Mouse (Mus musculus) hindbrain, embryonic 16.5 days (tissue): Measurements from ENCODE around the gene Exosc10. TPM values are rescaled to one million over a fixed set of nuclear protein-coding genes. Genes with fewer than 3 reads are reported as not detected.

Experiments used
- ATAC-seq: fragments of 200-750 bp; cut with Nextera tagmentation; 2 replicates; pipeline ENCODE4 v1.8.0; 2017; ENCODE audit warnings: moderate TSS enrichment, moderate library complexity
- H3K27ac ChIP-seq: fragments of 300-500 bp; sonication (generic); 2 replicates; pipeline ENCODE4 v1.5.1; 2014; ENCODE audit warnings: low read depth, mild to moderate bottlenecking, control low read depth, low read length, moderate library complexity
- H3K27me3 ChIP-seq: fragments of 300-500 bp; sonication (generic); replicated peaks from 2 replicates; pipeline ENCODE4 v1.6.1; 2014; ENCODE audit warnings: low read length; ENCODE audit not compliant: control insufficient read depth, insufficient read depth
- H3K36me3 ChIP-seq: fragments of 300-500 bp; sonication (generic); 2 replicates; pipeline ENCODE4 v1.6.1; 2014; ENCODE audit warnings: mild to moderate bottlenecking, low read length, moderate library complexity, mixed read lengths; ENCODE audit not compliant: control insufficient read depth, insufficient read depth
- H3K4me1 ChIP-seq: fragments of 300-500 bp; sonication (generic); 2 replicates; pipeline ENCODE4 v1.6.1; 2014; ENCODE audit warnings: low read depth, low read length; ENCODE audit not compliant: control insufficient read depth, insufficient read depth
- H3K4me2 ChIP-seq: fragments of 300-500 bp; sonication (generic); 2 replicates; pipeline ENCODE4 v1.6.1; 2014; ENCODE audit warnings: mild to moderate bottlenecking, low read length, control low read depth, moderate library complexity
- H3K4me3 ChIP-seq: fragments of 300-500 bp; sonication (generic); 2 replicates; pipeline ENCODE4 v1.5.1; 2014; ENCODE audit warnings: mild to moderate bottlenecking, low read length, control low read depth, moderate library complexity
- H3K9ac ChIP-seq: fragments of 300-500 bp; sonication (generic); 2 replicates; pipeline ENCODE4 v1.6.1; 2014; ENCODE audit warnings: low read depth, mild to moderate bottlenecking, control low read depth, low read length, moderate library complexity
- H3K9me3 ChIP-seq: fragments of 300-500 bp; sonication (generic); 2 replicates; pipeline ENCODE4 v1.6.1; 2014; ENCODE audit warnings: mild to moderate bottlenecking, low read length, moderate library complexity; ENCODE audit not compliant: control insufficient read depth
- WGBS: fragments of 180-500 bp; shearing (Covaris S2); extraction: QIAGEN DNeasy Blood & Tissue Kit; methylation state at CpG from one replicate; pipeline ENCODE4 v1.1.7; 2014; 5-methylcytosine and 5-hydroxymethylcytosine counted together
- polyA plus RNA-seq: library from polyadenylated mRNA; unstranded; fragments of >200 nt; fragmentation: Nextera tagmentation; extraction: Ambion mirVana; gene quantifications from 2 replicates; pipeline ENCODE4 v1.2.1, GENCODE M21; 2015

The Exosc10 gene
- polyA plus RNA-seq, 1 experiment from 2014 or later = 84.8 TPM

DNA sequence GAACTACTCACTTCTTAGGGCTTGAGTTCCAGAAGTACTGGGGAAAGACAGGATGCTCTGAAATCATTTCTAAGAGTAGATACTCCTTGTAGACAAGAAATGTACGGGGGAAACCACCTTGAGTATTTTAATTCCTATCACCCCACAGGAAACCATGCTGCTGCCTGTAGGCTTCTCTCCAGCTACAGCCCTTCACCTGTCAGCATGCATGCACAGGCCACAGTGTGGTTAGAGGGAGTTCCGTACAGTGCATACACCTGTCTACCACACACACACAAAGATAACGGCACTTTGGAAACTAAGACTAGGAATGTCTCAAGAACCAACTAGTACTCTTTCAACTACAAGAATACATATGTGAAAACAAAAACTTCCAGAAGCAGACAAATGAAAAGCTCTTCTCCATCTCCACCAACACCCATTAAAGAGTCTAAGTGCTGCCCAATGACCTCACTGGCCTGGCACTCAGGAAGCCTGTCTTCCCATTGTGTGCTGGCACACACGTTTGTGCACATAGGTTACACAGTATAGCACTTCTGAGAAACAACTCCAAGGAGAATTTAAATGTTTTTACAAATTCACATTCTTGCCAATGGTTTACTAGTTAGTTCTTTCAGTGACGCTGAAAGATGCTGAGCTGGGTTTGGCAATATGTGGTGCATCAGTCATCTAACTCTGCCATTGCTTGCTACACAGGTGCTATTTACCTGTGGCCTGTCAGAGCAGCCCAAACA lies 52.6 kb downstream of the Exosc10 start:
- ATAC-seq = no peak
- Histone ChIP-seq H3K9me3 (no peaks in the 10 kb centered on the region), H3K4me1 (no peaks in the 10 kb centered on the region; the same call in 1 of the 2 replicates), H3K27ac (no peak overlapping the region), H3K4me3 (no peak overlapping the region), H3K36me3 (peaks cover 14% of the 10 kb centered on the region), H3K4me2 (no peak overlapping the region), H3K9ac (no peak overlapping the region), H3K27me3 (no peaks in the 10 kb centered on the region)
- 74% methylated on average over 5 of the region's 5 CpGs for WGBS

GRCm38 (mm10) chr4:148612557-148612956 lies 54.3 kb downstream of the Exosc10 start:
- 44% methylated on average over 4 of the region's 4 CpGs for WGBS
- H3K9me3 ChIP-seq = no peaks in the 10 kb centered on the region
- no peaks in the 10 kb centered on the region for H3K27me3 ChIP-seq
- no peak for ATAC-seq
- H3K4me1 ChIP-seq = no peaks in the 10 kb centered on the region; the same call in 1 of the 2 replicates
- H3K27ac ChIP-seq = no peak overlapping the region
- H3K36me3 ChIP-seq = peaks cover 17% of the 10 kb centered on the region
- no peak overlapping the region for H3K4me3 ChIP-seq
- no peak overlapping the region for H3K4me2 ChIP-seq
- H3K9ac ChIP-seq = no peak overlapping the region

GRCm38 (mm10) chr4:148613738-148614137 lies 55.5 kb downstream of the Exosc10 start:
- Histone ChIP-seq H3K27ac (no peak overlapping the region), H3K4me1 (no peaks in the 10 kb centered on the region; the same call in 1 of the 2 replicates), H3K4me2 (no peak overlapping the region), H3K9me3 (no peaks in the 10 kb centered on the region), H3K36me3 (peaks cover 20% of the 10 kb centered on the region), H3K9ac (no peak overlapping the region), H3K4me3 (no peak overlapping the region), H3K27me3 (no peaks in the 10 kb centered on the region)
- 43% methylated on average over 9 of the region's 9 CpGs for WGBS
- no peak for ATAC-seq

- Histone ChIP-seq H3K27ac (no peak overlapping the region), H3K9me3 (no peaks in the 10 kb centered on the region), H3K36me3 (peaks cover 49% of the 10 kb centered on the region), H3K9ac (no peak overlapping the region), H3K4me1 (peaks cover 2% of the 10 kb centered on the region), H3K4me3 (no peak overlapping the region), H3K27me3 (no peaks in the 10 kb centered on the region), H3K4me2 (no peak overlapping the region)
- 93% methylated on average over 1 of the region's 1 CpGs for WGBS
- no peak for ATAC-seq
These were observed 61.6 kb downstream of the Exosc10 start for GRCm38 (mm10) chr4:148619805-148620204.

DNA sequence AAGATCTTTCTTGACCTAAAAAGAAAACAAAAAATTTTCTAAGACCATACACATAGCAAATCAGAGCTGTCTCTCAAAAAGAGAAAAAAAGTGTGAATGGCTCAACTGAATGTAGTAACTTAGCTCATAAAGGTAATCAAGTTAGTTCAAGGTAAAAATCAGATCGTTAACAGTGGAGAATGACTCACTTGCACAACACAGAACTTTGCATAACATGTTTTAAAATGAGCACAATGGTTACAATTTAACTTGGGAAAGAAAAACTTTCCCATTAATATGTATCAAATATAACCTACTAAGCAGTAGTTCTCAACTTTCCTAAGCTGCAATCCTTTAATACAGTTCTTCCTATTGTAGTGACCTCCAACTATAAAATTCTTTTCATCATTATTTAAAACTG lies 62.5 kb downstream of the Exosc10 start:
- H3K27me3 ChIP-seq = no peaks in the 10 kb centered on the region
- no peak overlapping the region for H3K9ac ChIP-seq
- ATAC-seq = no peak
- H3K4me3 ChIP-seq = no peak overlapping the region
- H3K4me1 ChIP-seq = peaks cover 6% of the 10 kb centered on the region
- H3K4me2 ChIP-seq = no peak overlapping the region
- peaks cover 46% of the 10 kb centered on the region for H3K36me3 ChIP-seq
- no peak overlapping the region for H3K27ac ChIP-seq
- no peaks in the 10 kb centered on the region for H3K9me3 ChIP-seq
- 94% methylated on average over 1 of the region's 1 CpGs for WGBS

GRCm38 (mm10) chr4:148622485-148622884 lies 64.3 kb downstream of the Exosc10 start:
- H3K27ac ChIP-seq = no peak overlapping the region
- H3K4me1 ChIP-seq = peaks cover 6% of the 10 kb centered on the region
- no peaks in the 10 kb centered on the region for H3K27me3 ChIP-seq
- H3K4me2 ChIP-seq = no peak overlapping the region
- H3K9ac ChIP-seq = no peak overlapping the region
- no peak for ATAC-seq
- no peaks in the 10 kb centered on the region for H3K9me3 ChIP-seq
- H3K4me3 ChIP-seq = no peak overlapping the region
- peaks cover 40% of the 10 kb centered on the region for H3K36me3 ChIP-seq
- 99% methylated on average over 4 of the region's 4 CpGs for WGBS

DNA sequence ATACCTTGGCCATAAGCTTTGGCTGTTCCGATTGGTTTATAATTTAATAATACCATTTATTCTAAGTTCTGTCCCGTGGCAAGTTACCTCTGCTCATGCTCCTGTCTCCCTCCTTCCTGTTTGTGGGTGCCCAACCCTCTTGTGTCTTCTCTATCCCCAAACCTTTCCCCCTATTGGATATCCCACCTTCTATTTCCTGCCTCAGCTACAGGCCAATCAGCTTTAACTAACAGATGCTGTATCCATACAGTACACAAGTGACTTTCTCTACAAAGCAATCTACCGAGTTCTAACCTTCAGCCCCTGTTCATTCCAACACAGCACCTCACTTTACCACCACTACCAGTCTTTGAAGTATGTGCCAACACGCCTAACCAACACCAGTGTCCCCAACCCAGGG lies 65.4 kb downstream of the Exosc10 start:
- Histone ChIP-seq H3K36me3 (peaks cover 38% of the 10 kb centered on the region), H3K4me3 (no peak overlapping the region), H3K9ac (no peak overlapping the region), H3K4me1 (peaks cover 6% of the 10 kb centered on the region), H3K9me3 (no peaks in the 10 kb centered on the region), H3K4me2 (no peak overlapping the region), H3K27me3 (no peaks in the 10 kb centered on the region), H3K27ac (no peak overlapping the region)
- WGBS = 94% methylated on average over 4 of the region's 4 CpGs
- no peak for ATAC-seq

- H3K4me3 ChIP-seq = no peak overlapping the region
- H3K36me3 ChIP-seq = peaks cover 28% of the 10 kb centered on the region
- 84% methylated on average over 10 of the region's 10 CpGs for WGBS
These were observed 66.8 kb downstream of the Exosc10 start for GRCm38 (mm10) chr4:148625010-148625409.

GRCm38 (mm10) chr4:148625756-148626622 lies 67.8 kb downstream of the Exosc10 start:
- H3K9ac ChIP-seq = peak overlapping the region; percentile 98
- H3K4me1 ChIP-seq = peaks cover 6% of the 10 kb centered on the region
- H3K4me3 ChIP-seq = peak overlapping the region; percentile 89
- peak overlapping the region; percentile 94 for H3K27ac ChIP-seq
- no peaks in the 10 kb centered on the region for H3K27me3 ChIP-seq
- peak; percentile 66 for ATAC-seq
- no peaks in the 10 kb centered on the region for H3K9me3 ChIP-seq
- H3K4me2 ChIP-seq = peak overlapping the region; percentile 64
- WGBS = under 1% methylated on average over 56 of the region's 57 CpGs
- peaks cover 24% of the 10 kb centered on the region for H3K36me3 ChIP-seq

More at GRCm38 (mm10) chr4:148625010-148625409, 66.8 kb downstream of the Exosc10 start:
- no peaks in the 10 kb centered on the region for H3K9me3 ChIP-seq
- H3K9ac ChIP-seq = no peak overlapping the region
- H3K4me2 ChIP-seq = peak overlapping the region; percentile 64
- H3K4me1 ChIP-seq = peaks cover 6% of the 10 kb centered on the region
- H3K27me3 ChIP-seq = no peaks in the 10 kb centered on the region
- H3K27ac ChIP-seq = no peak overlapping the region
- ATAC-seq = no peak
